Mouse (Mus musculus): ENCODE measurements around the gene Tent5b. TPM values are rescaled to one million over a fixed set of nuclear protein-coding genes. Genes with fewer than 3 reads are reported as not detected.

Gene Tent5b
- total RNA-seq, 2 experiments from 2014 or later = 3.5 to 5.1 TPM

Other genes starting within 250 kb of the Tent5b start
- gene Map3k6, start 239.3 kb upstream of the Tent5b start, total RNA-seq (2021) = 10 to 100 TPM; 22.4 to 22.5 TPM
- 1 to 10 TPM in 1 of 2 experiments, under 1 TPM in 1; 0.84 to 2.4 TPM for gene Sytl1, start 217.0 kb upstream of the Tent5b start, total RNA-seq (2021)
- gene Tmem222, start 202.3 kb upstream of the Tent5b start, total RNA-seq (2021) = 10 to 100 TPM; 25.1 to 27.0 TPM
- 10 to 100 TPM; 65.7 to 70.6 TPM for gene Wdtc1, start 126.7 kb upstream of the Tent5b start, total RNA-seq (2021)
- gene Slc9a1, start 110.4 kb upstream of the Tent5b start, total RNA-seq (2021) = 10 to 100 TPM; 21.2 to 22.9 TPM
- gene Trnp1, start 18.4 kb downstream of the Tent5b start, total RNA-seq (2021) = 1 to 10 TPM; 1.6 to 3.1 TPM
- not detected for gene Kdf1, start 38.8 kb downstream of the Tent5b start, total RNA-seq (2021)
- 10 to 100 TPM; 57.8 to 60.2 TPM for gene Nudc, start 65.9 kb downstream of the Tent5b start, total RNA-seq (2021)
- 10 to 100 TPM; 20.1 to 23.2 TPM for gene Nr0b2, start 73.2 kb downstream of the Tent5b start, total RNA-seq (2021)
- 1 to 10 TPM; 4.2 to 4.9 TPM for gene Gpatch3, start 94.6 kb downstream of the Tent5b start, total RNA-seq (2021)
- 1 to 10 TPM; 7.7 to 8.6 TPM for gene Gpn2, start 104.2 kb downstream of the Tent5b start, total RNA-seq (2021)
- 1 to 10 TPM; 1.9 TPM for gene Sfn, start 122.0 kb downstream of the Tent5b start, total RNA-seq (2021)
- 10 to 100 TPM; 17.6 to 21.6 TPM for gene Zdhhc18, start 170.0 kb downstream of the Tent5b start, total RNA-seq (2021)
- 10 to 100 TPM; 10.4 to 10.7 TPM for gene Pigv, start 192.5 kb downstream of the Tent5b start, total RNA-seq (2021)

Measured in heart, postnatal 14 days (tissue).